Mouse (Mus musculus): ENCODE results near the gene Tmem160. TPM values are rescaled to one million over a fixed set of nuclear protein-coding genes. Genes with fewer than 3 reads are reported as not detected.

The Tmem160 gene
- total and polyA plus RNA-seq, 2 experiments from 2014 or later = 40.1 to 105 TPM

- H3K36me3 ChIP-seq (ENCODE audit: insufficient read depth) = no peaks in the 10 kb centered on the region
- 2% methylated on average over 14 of the region's 14 CpGs for WGBS
- no peaks in the 10 kb centered on the region for H3K9me3 ChIP-seq (ENCODE audit: low read length)
- H3K4me1 ChIP-seq (ENCODE audit: insufficient read depth) = 0 out of 2 replicates have a peak, but pooled peaks cover 2% of the 10 kb centered on the region
- H3K4me3 ChIP-seq (ENCODE audit: low read depth, low read length) = no peak overlapping the region
- ATAC-seq (peak; percentile 70), DNase-seq (peak; percentile 88)
- no peaks in the 10 kb centered on the region; the same call in 1 of the 2 replicates for H3K27me3 ChIP-seq (ENCODE audit: insufficient read depth, low read length)
- no peak overlapping the region for H3K9ac ChIP-seq
- H3K27ac ChIP-seq (ENCODE audit: low read depth, low read length) = no peak overlapping the region
- no peak overlapping the region for H3K4me2 ChIP-seq (ENCODE audit: low read depth)
- TF ChIP-seq CTCF (IDR thresholded peaks at IDR 0.05; ENCODE audit: low read depth) = peak; percentile 94
Observed at GRCm38 (mm10) chr7:16463214-16463613, 10.6 kb downstream of the Tmem160 start.

GRCm38 (mm10) chr7:16465160-16465559 lies 12.6 kb downstream of the Tmem160 start:
- peak; percentile 94 for TF ChIP-seq CTCF (IDR thresholded peaks at IDR 0.05; ENCODE audit: low read depth)
- peak; percentile 72 for DNase-seq
- 10% methylated on average over 8 of the region's 8 CpGs for WGBS

GRCm38 (mm10) chr7:16465568-16465967 lies 13.0 kb downstream of the Tmem160 start:
- Histone ChIP-seq H3K27ac (ENCODE audit: low read depth, low read length) (no peak overlapping the region), H3K4me1 (ENCODE audit: insufficient read depth) (0 out of 2 replicates have a peak, but pooled peaks cover 3% of the 10 kb centered on the region), H3K36me3 (ENCODE audit: insufficient read depth) (no peaks in the 10 kb centered on the region), H3K4me2 (ENCODE audit: low read depth) (no peak overlapping the region), H3K4me3 (ENCODE audit: low read depth, low read length) (no peak overlapping the region), H3K9me3 (ENCODE audit: low read length) (no peaks in the 10 kb centered on the region), H3K27me3 (ENCODE audit: insufficient read depth, low read length) (peaks cover 5% of the 10 kb centered on the region; the same call in 1 of the 2 replicates), H3K9ac (no peak overlapping the region)
- no peak for TF ChIP-seq CTCF (IDR thresholded peaks at IDR 0.05; ENCODE audit: low read depth)
- DNase-seq (no peak), ATAC-seq (no peak)
- WGBS = 91% methylated on average over 5 of the region's 5 CpGs

More at GRCm38 (mm10) chr7:16465160-16465559, 12.6 kb downstream of the Tmem160 start:
- Histone ChIP-seq H3K9me3 (ENCODE audit: low read length) (no peaks in the 10 kb centered on the region), H3K4me1 (ENCODE audit: insufficient read depth) (0 out of 2 replicates have a peak, but pooled peaks cover 3% of the 10 kb centered on the region), H3K9ac (no peak overlapping the region), H3K4me3 (ENCODE audit: low read depth, low read length) (no peak overlapping the region), H3K27me3 (ENCODE audit: insufficient read depth, low read length) (peaks cover 5% of the 10 kb centered on the region; the same call in 1 of the 2 replicates), H3K36me3 (ENCODE audit: insufficient read depth) (no peaks in the 10 kb centered on the region), H3K4me2 (ENCODE audit: low read depth) (no peak overlapping the region), H3K27ac (ENCODE audit: low read depth, low read length) (no peak overlapping the region)
- no peak for ATAC-seq

- H3K4me3 ChIP-seq (ENCODE audit: low read depth, low read length) = no peak overlapping the region
- H3K4me2 ChIP-seq (ENCODE audit: low read depth) = no peak overlapping the region
- peaks cover 11% of the 10 kb centered on the region for H3K27me3 ChIP-seq (ENCODE audit: insufficient read depth, low read length)
- H3K9ac ChIP-seq = no peak overlapping the region
- 85% methylated on average over 4 of the region's 4 CpGs for WGBS
- peak; percentile 50; the same call in 1 of the 2 replicates for TF ChIP-seq CTCF (IDR thresholded peaks at IDR 0.05; ENCODE audit: low read depth)
- H3K4me1 ChIP-seq (ENCODE audit: insufficient read depth) = 0 out of 2 replicates have a peak, but pooled peaks cover 3% of the 10 kb centered on the region
- no peaks in the 10 kb centered on the region for H3K9me3 ChIP-seq (ENCODE audit: low read length)
- ATAC-seq (no peak), DNase-seq (no peak)
- H3K27ac ChIP-seq (ENCODE audit: low read depth, low read length) = no peak overlapping the region
- no peaks in the 10 kb centered on the region for H3K36me3 ChIP-seq (ENCODE audit: insufficient read depth)
Observed at GRCm38 (mm10) chr7:16466565-16466964, 14.0 kb downstream of the Tmem160 start.

GRCm38 (mm10) chr7:16468115-16468514 lies 15.5 kb downstream of the Tmem160 start:
- Histone ChIP-seq H3K4me2 (ENCODE audit: low read depth) (no peak overlapping the region), H3K9ac (no peak overlapping the region), H3K4me3 (ENCODE audit: low read depth, low read length) (no peak overlapping the region), H3K27me3 (ENCODE audit: insufficient read depth, low read length) (peaks cover 15% of the 10 kb centered on the region), H3K4me1 (ENCODE audit: insufficient read depth) (0 out of 2 replicates have a peak, but pooled peaks cover 3% of the 10 kb centered on the region), H3K36me3 (ENCODE audit: insufficient read depth) (no peaks in the 10 kb centered on the region), H3K27ac (ENCODE audit: low read depth, low read length) (no peak overlapping the region), H3K9me3 (ENCODE audit: low read length) (no peaks in the 10 kb centered on the region)
- 7% methylated on average over 5 of the region's 5 CpGs for WGBS
- DNase-seq (peak; percentile 21), ATAC-seq (peak; percentile 40; the same call in 1 of the 2 replicates)
- TF ChIP-seq CTCF (IDR thresholded peaks at IDR 0.05; ENCODE audit: low read depth) = no peak

- H3K9me3 ChIP-seq (ENCODE audit: low read length) = no peaks in the 10 kb centered on the region
- H3K36me3 ChIP-seq (ENCODE audit: insufficient read depth) = no peaks in the 10 kb centered on the region
- peak; percentile 43; the same call in 1 of the 2 replicates for TF ChIP-seq CTCF (IDR thresholded peaks at IDR 0.05; ENCODE audit: low read depth)
- peaks cover 7% of the 10 kb centered on the region; the same call in 1 of the 2 replicates for H3K4me1 ChIP-seq (ENCODE audit: insufficient read depth)
- H3K4me2 ChIP-seq (ENCODE audit: low read depth) = no peak overlapping the region
- H3K9ac ChIP-seq = no peak overlapping the region
- H3K27ac ChIP-seq (ENCODE audit: low read depth, low read length) = no peak overlapping the region
- DNase-seq = peak; percentile 33
- no peak overlapping the region for H3K4me3 ChIP-seq (ENCODE audit: low read depth, low read length)
- 36% methylated on average over 9 of the region's 9 CpGs for WGBS
- ATAC-seq = peak; percentile 32; the same call in 1 of the 2 replicates
- peaks cover 50% of the 10 kb centered on the region for H3K27me3 ChIP-seq (ENCODE audit: insufficient read depth, low read length)
Observed at GRCm38 (mm10) chr7:16471549-16471948, 19.0 kb downstream of the Tmem160 start.

- H3K9ac ChIP-seq = no peak overlapping the region
- no peak for TF ChIP-seq CTCF (IDR thresholded peaks at IDR 0.05; ENCODE audit: low read depth)
- peak; percentile 24; the same call in 1 of the 2 replicates for ATAC-seq
- no peaks in the 10 kb centered on the region for H3K36me3 ChIP-seq (ENCODE audit: insufficient read depth)
- H3K27ac ChIP-seq (ENCODE audit: low read depth, low read length) = no peak overlapping the region
- H3K4me2 ChIP-seq (ENCODE audit: low read depth) = no peak overlapping the region
- H3K4me3 ChIP-seq (ENCODE audit: low read depth, low read length) = no peak overlapping the region
- peaks cover 7% of the 10 kb centered on the region; the same call in 1 of the 2 replicates for H3K4me1 ChIP-seq (ENCODE audit: insufficient read depth)
- H3K27me3 ChIP-seq (ENCODE audit: insufficient read depth, low read length) = peaks cover 56% of the 10 kb centered on the region
- no peaks in the 10 kb centered on the region for H3K9me3 ChIP-seq (ENCODE audit: low read length)
- 5% methylated on average over 17 of the region's 17 CpGs for WGBS
- peak; percentile 47 for DNase-seq
Observed at GRCm38 (mm10) chr7:16472116-16472709, 19.6 kb downstream of the Tmem160 start.
